Mouse (Mus musculus) kidney, embryonic 16.5 days (tissue): ENCODE data around the gene Dpp10. TPM values are rescaled to one million over a fixed set of nuclear protein-coding genes. Genes with fewer than 3 reads are reported as not detected.

Experiments
- ATAC-seq: fragments of 200-750 bp; cut with Nextera tagmentation; 2 replicates; pipeline ENCODE4 v1.8.0; 2017; ENCODE audit warnings: moderate TSS enrichment; ENCODE audit not compliant: low FRiP score, low TSS enrichment
- H3K27ac ChIP-seq: fragments of 300-500 bp; sonication (generic); 2 replicates; pipeline ENCODE4 v1.5.1; 2014; ENCODE audit warnings: low read length
- H3K27me3 ChIP-seq: fragments of 300-500 bp; sonication (generic); 2 replicates; pipeline ENCODE4 v1.6.1; 2014; ENCODE audit warnings: low read length, control low read depth, mixed read lengths; ENCODE audit not compliant: insufficient read depth
- H3K36me3 ChIP-seq: fragments of 300-500 bp; sonication (generic); 2 replicates; pipeline ENCODE4 v1.6.1; 2014; ENCODE audit warnings: low read length, control low read depth, mixed read lengths; ENCODE audit not compliant: insufficient read depth
- H3K4me1 ChIP-seq: fragments of 300-500 bp; sonication (generic); 2 replicates; pipeline ENCODE4 v1.6.1; 2014; ENCODE audit warnings: low read length, control low read depth, mixed read lengths; ENCODE audit not compliant: insufficient read depth
- H3K4me2 ChIP-seq: fragments of 300-500 bp; sonication (generic); replicated peaks from 2 replicates; pipeline ENCODE4 v1.6.1; 2014; ENCODE audit warnings: low read depth, low read length
- H3K4me3 ChIP-seq: fragments of 300-500 bp; sonication (generic); 2 replicates; pipeline ENCODE4 v1.5.1; 2014; ENCODE audit warnings: mild to moderate bottlenecking, low read length
- H3K9ac ChIP-seq: fragments of 300-500 bp; sonication (generic); replicated peaks from 2 replicates; pipeline ENCODE4 v1.6.1; 2014; ENCODE audit warnings: low read length
- H3K9me3 ChIP-seq: fragments of 300-500 bp; sonication (generic); 2 replicates; pipeline ENCODE4 v1.6.1; 2016; ENCODE audit warnings: low read length, control low read depth
- WGBS: fragments of 180-500 bp; shearing (Covaris S2); extraction: QIAGEN DNeasy Blood & Tissue Kit; methylation state at CpG from one replicate; pipeline ENCODE4 v1.1.7; 2014; 5-methylcytosine and 5-hydroxymethylcytosine counted together
- polyA plus RNA-seq: library from polyadenylated mRNA; unstranded; fragments of >200 nt; fragmentation: Nextera tagmentation; extraction: Ambion mirVana; gene quantifications from 2 replicates; pipeline ENCODE4 v1.2.1, GENCODE M21; 2015

Gene Dpp10
- polyA plus RNA-seq, 1 experiment from 2014 or later = 0.94 TPM

- no peak overlapping the region for H3K4me2 ChIP-seq
- no peak for ATAC-seq
- H3K27ac ChIP-seq = no peak overlapping the region
- no peaks in the 10 kb centered on the region for H3K9me3 ChIP-seq
- no peaks in the 10 kb centered on the region for H3K36me3 ChIP-seq
- H3K4me1 ChIP-seq = no peaks in the 10 kb centered on the region
- no peaks in the 10 kb centered on the region for H3K27me3 ChIP-seq
- no peak overlapping the region for H3K9ac ChIP-seq
- H3K4me3 ChIP-seq = no peak overlapping the region
- WGBS = 69% methylated on average over 2 of the region's 2 CpGs
Observed at GRCm38 (mm10) chr1:123351300-123351699, 694.1 kb downstream of the Dpp10 start.

DNA sequence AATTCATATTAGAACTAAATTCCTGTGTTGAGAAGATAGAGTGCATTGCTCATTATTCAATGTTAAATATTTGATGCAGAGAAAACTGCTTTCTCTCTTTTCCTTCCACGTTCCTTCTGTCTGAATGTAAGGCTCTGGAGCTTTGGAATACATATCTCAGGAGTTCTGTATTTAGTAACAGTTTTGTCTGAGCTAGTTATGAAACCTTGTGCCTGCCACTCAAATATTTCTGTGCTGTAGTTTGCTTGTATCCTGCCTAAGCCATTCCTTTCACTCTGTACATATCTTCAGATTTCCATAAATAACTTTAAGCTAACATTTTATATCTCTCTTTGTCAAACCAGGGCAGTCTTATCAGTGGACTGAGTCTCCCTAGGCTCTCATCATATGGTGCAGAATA lies 707.5 kb downstream of the Dpp10 start:
- Histone ChIP-seq H3K36me3 (no peaks in the 10 kb centered on the region), H3K9me3 (no peaks in the 10 kb centered on the region), H3K27ac (no peak overlapping the region), H3K9ac (no peak overlapping the region), H3K4me1 (no peaks in the 10 kb centered on the region), H3K4me3 (no peak overlapping the region), H3K4me2 (no peak overlapping the region), H3K27me3 (no peaks in the 10 kb centered on the region)
- WGBS = 56% methylated on average over 1 of the region's 1 CpGs
- ATAC-seq = no peak

GRCm38 (mm10) chr1:123316886-123317285 lies 728.5 kb downstream of the Dpp10 start:
- no peaks in the 10 kb centered on the region for H3K4me1 ChIP-seq
- H3K9ac ChIP-seq = no peak overlapping the region
- no peaks in the 10 kb centered on the region for H3K9me3 ChIP-seq
- no peaks in the 10 kb centered on the region for H3K27me3 ChIP-seq
- no peaks in the 10 kb centered on the region for H3K36me3 ChIP-seq
- no peak overlapping the region for H3K27ac ChIP-seq
- no peak overlapping the region for H3K4me3 ChIP-seq
- ATAC-seq = no peak
- WGBS = 85% methylated on average over 2 of the region's 2 CpGs
- H3K4me2 ChIP-seq = no peak overlapping the region
